Mouse (Mus musculus): Measurements from ENCODE around the gene Mthfd2.

DNA sequence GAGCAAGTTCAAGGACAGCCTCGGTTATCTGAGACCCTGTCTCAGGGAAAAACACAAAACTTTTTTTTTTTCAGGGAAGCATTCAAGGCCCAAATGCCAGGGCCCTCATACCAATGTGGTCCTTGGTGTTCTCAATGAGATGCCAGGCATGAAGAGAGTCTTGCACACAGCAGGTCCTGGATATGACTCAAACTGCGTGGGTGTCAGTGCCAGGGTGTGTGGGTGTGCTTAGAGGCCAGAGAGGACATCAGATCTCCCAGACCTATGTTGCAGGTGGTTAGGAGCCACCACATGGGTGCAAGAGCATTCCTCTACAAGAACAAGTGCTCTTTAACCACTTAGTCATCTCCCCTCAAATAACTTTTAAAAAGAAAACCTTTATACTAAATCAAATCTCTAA, 24.4 kb downstream of the Mthfd2 start:
- TF ChIP-seq CTCF (IDR thresholded peaks at IDR 0.05; ENCODE audit: extremely low read depth, insufficient read depth, low read length), result no peak
- TF ChIP-seq POLR2A (IDR thresholded peaks at IDR 0.05; ENCODE audit: extremely low read depth, insufficient read depth, low read length), result no peak

Data from cortical plate, adult 2 months (tissue).